Mouse (Mus musculus): ENCODE results near the gene Gm29776. TPM values are rescaled to one million over a fixed set of nuclear protein-coding genes. Genes with fewer than 3 reads are reported as not detected.

Gene Gm29776
- polyA plus RNA-seq, 1 experiment from 2014 or later: 0.03 TPM

- DNase-seq: peak; percentile 76
- Histone ChIP-seq H3K9ac (no peak overlapping the region), H3K27ac (peak overlapping the region; percentile 53), H3K36me3 (peaks cover 72% of the 10 kb centered on the region), H3K4me3 (replicated peaks) (no peak overlapping the region), H3K4me1 (replicated peaks) (peaks cover 57% of the 10 kb centered on the region), H3K4me2 (no peak overlapping the region), H3K27me3 (no peaks in the 10 kb centered on the region), H3K9me3 (replicated peaks) (no peaks in the 10 kb centered on the region)
- 57% methylated on average over 23 of the region's 23 CpGs for WGBS (ENCODE audit: insufficient replicate concordance)
- ATAC-seq (ENCODE audit: low read depth): peak; percentile 43
These were observed 47.8 kb downstream of the Gm29776 start for GRCm38 (mm10) chr14:54650621-54651454.

DNA sequence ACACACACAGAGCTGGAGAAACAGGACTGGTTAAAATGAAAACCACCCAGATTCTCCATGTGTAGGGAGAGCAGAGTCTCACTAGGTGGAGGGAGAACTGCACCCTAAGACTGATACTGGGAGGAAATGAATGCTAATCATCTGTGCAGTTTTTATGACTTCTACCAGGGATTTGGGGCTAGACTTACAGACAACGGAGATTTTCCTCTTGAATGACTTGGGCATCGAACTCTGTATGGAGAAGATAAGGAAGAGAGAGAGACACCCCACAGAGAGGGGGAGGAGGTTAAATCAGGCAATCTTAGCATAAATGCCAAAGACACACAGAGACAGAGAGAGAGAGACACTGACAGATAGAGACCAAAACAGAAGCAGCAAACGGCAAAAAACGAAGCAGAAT, 50.7 kb downstream of the Gm29776 start:
- Histone ChIP-seq H3K4me1 (replicated peaks) (peaks cover 41% of the 10 kb centered on the region), H3K36me3 (peaks cover 87% of the 10 kb centered on the region), H3K4me2 (no peak overlapping the region), H3K27ac (no peak overlapping the region), H3K4me3 (replicated peaks) (no peak overlapping the region), H3K9me3 (replicated peaks) (no peaks in the 10 kb centered on the region), H3K27me3 (no peaks in the 10 kb centered on the region), H3K9ac (no peak overlapping the region)
- no peak for ATAC-seq (ENCODE audit: low read depth)
- WGBS (ENCODE audit: insufficient replicate concordance): 36% methylated on average over 4 of the region's 4 CpGs
- DNase-seq: no peak

DNA sequence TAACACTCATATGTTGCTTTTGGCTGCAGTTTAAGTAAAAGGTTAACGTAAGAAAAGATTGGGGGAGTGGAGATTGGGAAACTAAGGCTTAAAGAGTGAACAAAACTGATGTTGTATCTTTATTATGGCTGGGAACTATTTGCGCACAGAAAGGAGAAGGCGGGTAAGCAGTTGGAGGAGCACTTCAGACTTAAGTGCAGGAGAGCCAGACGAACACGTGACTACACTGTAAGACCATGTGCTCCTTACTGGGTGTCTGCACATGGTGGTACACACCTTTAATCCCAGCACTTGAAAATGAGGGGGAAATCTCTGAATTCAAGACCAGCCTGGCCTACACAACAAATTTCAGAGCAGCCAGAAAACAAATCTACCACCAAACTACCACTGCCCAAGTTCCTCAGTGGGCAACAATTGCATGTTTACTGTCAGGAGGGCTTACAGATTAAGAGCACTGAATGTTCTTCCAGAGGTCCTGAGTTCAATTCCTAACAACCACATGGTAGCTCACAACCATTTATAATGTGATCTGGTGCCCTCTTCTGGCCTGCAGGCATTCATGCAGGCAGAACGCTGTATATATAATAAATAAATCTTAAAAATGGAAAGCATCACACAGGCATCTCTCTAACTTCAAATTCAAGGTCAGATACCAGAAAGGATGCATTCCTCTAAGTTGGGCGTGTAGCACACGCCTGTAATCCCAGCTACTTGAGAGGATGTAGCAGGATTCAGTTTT, 51.6 kb downstream of the Gm29776 start:
- no peaks in the 10 kb centered on the region for H3K27me3 ChIP-seq
- peaks cover 96% of the 10 kb centered on the region for H3K36me3 ChIP-seq
- H3K4me3 ChIP-seq (replicated peaks): no peak overlapping the region
- no peak for ATAC-seq (ENCODE audit: low read depth)
- DNase-seq: no peak
- H3K9me3 ChIP-seq (replicated peaks): no peaks in the 10 kb centered on the region
- no peak overlapping the region for H3K27ac ChIP-seq
- H3K4me2 ChIP-seq: no peak overlapping the region
- no peak overlapping the region for H3K9ac ChIP-seq
- H3K4me1 ChIP-seq (replicated peaks): peaks cover 33% of the 10 kb centered on the region
- 89% methylated on average over 8 of the region's 8 CpGs for WGBS (ENCODE audit: insufficient replicate concordance)

- Histone ChIP-seq H3K4me1 (replicated peaks) (peaks cover 29% of the 10 kb centered on the region), H3K27ac (no peak overlapping the region), H3K27me3 (no peaks in the 10 kb centered on the region), H3K9ac (no peak overlapping the region), H3K9me3 (replicated peaks) (no peaks in the 10 kb centered on the region), H3K4me2 (no peak overlapping the region), H3K4me3 (replicated peaks) (no peak overlapping the region), H3K36me3 (peaks cover 92% of the 10 kb centered on the region)
- ATAC-seq (ENCODE audit: low read depth) (no peak), DNase-seq (no peak)
- 92% methylated on average over 17 of the region's 17 CpGs for WGBS (ENCODE audit: insufficient replicate concordance)
These were observed 52.2 kb downstream of the Gm29776 start for GRCm38 (mm10) chr14:54646455-54646854.

DNA sequence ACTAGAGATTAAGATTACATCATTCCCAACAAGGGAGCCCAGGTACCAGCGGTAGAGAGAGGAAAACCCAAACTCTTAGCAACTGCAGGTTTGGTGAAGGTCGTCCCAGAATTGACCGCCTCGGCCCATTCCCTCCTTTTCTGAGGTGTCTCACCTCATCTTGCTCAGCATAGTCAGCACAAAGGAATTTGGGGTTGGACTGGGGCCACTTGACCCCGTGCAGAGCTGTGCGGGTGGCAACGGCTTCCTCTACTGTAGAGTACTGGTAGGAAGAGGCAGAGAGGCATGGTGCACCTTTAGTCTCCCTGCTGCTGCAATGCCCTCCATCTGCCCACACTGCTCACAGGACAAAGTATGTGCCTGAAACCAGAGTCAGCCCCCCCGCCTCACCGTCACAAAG, 54.3 kb downstream of the Gm29776 start:
- Histone ChIP-seq H3K4me1 (replicated peaks) (peaks cover 18% of the 10 kb centered on the region), H3K9me3 (replicated peaks) (no peaks in the 10 kb centered on the region), H3K27me3 (peaks cover 16% of the 10 kb centered on the region), H3K36me3 (peaks cover 72% of the 10 kb centered on the region), H3K4me3 (replicated peaks) (no peak overlapping the region), H3K4me2 (no peak overlapping the region), H3K9ac (no peak overlapping the region), H3K27ac (no peak overlapping the region)
- ATAC-seq (ENCODE audit: low read depth): no peak
- no peak for DNase-seq
- WGBS (ENCODE audit: insufficient replicate concordance): 92% methylated on average over 9 of the region's 9 CpGs

DNA sequence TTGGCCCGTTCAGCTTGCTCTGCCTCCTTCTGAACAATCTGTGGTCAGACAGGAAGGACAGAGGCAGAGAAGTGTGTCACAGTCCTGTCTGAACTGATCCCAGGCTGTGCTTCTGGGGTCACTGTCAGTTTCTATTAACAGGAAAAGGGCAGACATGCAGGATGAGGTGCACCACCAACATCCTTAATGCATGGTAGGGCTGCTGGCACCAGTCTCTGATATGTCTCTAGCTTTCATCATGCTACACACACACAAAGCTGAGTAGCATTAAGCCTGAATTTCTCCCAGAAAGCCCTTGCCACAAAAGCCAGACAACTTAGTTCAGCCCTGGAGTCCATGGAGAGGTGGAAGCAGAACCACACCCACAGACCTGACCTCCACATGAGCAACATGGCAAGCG, 55.6 kb downstream of the Gm29776 start:
- H3K4me1 ChIP-seq (replicated peaks): peaks cover 12% of the 10 kb centered on the region
- 70% methylated on average over 2 of the region's 2 CpGs for WGBS (ENCODE audit: insufficient replicate concordance)
- H3K27me3 ChIP-seq: peaks cover 20% of the 10 kb centered on the region
- no peak overlapping the region for H3K4me2 ChIP-seq
- no peak overlapping the region for H3K27ac ChIP-seq
- H3K36me3 ChIP-seq: peaks cover 60% of the 10 kb centered on the region
- no peak for DNase-seq
- no peak overlapping the region for H3K9ac ChIP-seq
- H3K9me3 ChIP-seq (replicated peaks): no peaks in the 10 kb centered on the region
- no peak overlapping the region for H3K4me3 ChIP-seq (replicated peaks)
- no peak for ATAC-seq (ENCODE audit: low read depth)

Small RNAs within 50 kb of the gene (microRNA-seq; reads per million reads assigned to microRNA genes)
- gene Mir6948: not detected

Other genes starting within 250 kb of the Gm29776 start
- gene Lrp10, start 234.7 kb downstream of the Gm29776 start, polyA plus RNA-seq (2015; fragmentation: Nextera tagmentation; extraction: Ambion mirVana): 18.4 and 21.2 TPM in 2 replicates
- 0.06 and 0.12 TPM in 2 replicates for gene Rem2, start 222.7 kb downstream of the Gm29776 start, polyA plus RNA-seq (2015; fragmentation: Nextera tagmentation; extraction: Ambion mirVana)
- 41.6 and 48.9 TPM in 2 replicates for gene Prmt5, start 181.3 kb downstream of the Gm29776 start, polyA plus RNA-seq (2015; fragmentation: Nextera tagmentation; extraction: Ambion mirVana)
- 45.6 and 47.5 TPM in 2 replicates for gene Haus4, start 144.2 kb downstream of the Gm29776 start, polyA plus RNA-seq (2015; fragmentation: Nextera tagmentation; extraction: Ambion mirVana)
- 3.9 and 4.4 TPM in 2 replicates for gene Ajuba, start 121.3 kb downstream of the Gm29776 start, polyA plus RNA-seq (2015; fragmentation: Nextera tagmentation; extraction: Ambion mirVana)
- gene 4931414P19Rik, start 92.8 kb downstream of the Gm29776 start, polyA plus RNA-seq (2015; fragmentation: Nextera tagmentation; extraction: Ambion mirVana): 2.7 and 3.0 TPM in 2 replicates
- gene Psmb5, start 80.8 kb downstream of the Gm29776 start, polyA plus RNA-seq (2015; fragmentation: Nextera tagmentation; extraction: Ambion mirVana): 262 and 266 TPM in 2 replicates
- gene Psmb11, start 77.4 kb downstream of the Gm29776 start, polyA plus RNA-seq (2015; fragmentation: Nextera tagmentation; extraction: Ambion mirVana): not detected in 2 replicates
- not detected in 2 replicates for gene Gm17606, start 57.9 kb downstream of the Gm29776 start, polyA plus RNA-seq (2015; fragmentation: Nextera tagmentation; extraction: Ambion mirVana)
- 0.25 and 0.38 TPM in 2 replicates for gene Cdh24, start 57.5 kb downstream of the Gm29776 start, polyA plus RNA-seq (2015; fragmentation: Nextera tagmentation; extraction: Ambion mirVana)
- gene 1700123O20Rik, start 12.6 kb downstream of the Gm29776 start, polyA plus RNA-seq (2015; fragmentation: Nextera tagmentation; extraction: Ambion mirVana): 46.3 and 51.6 TPM in 2 replicates
- gene Acin1, start 11.9 kb downstream of the Gm29776 start, polyA plus RNA-seq (2015; fragmentation: Nextera tagmentation; extraction: Ambion mirVana): 62.5 and 68.7 TPM in 2 replicates
- 3.4 and 3.5 TPM in 2 replicates for gene Cebpe, start 13.3 kb upstream of the Gm29776 start, polyA plus RNA-seq (2015; fragmentation: Nextera tagmentation; extraction: Ambion mirVana)
- 2.1 and 3.6 TPM in 2 replicates for gene Slc7a8, start 83.1 kb upstream of the Gm29776 start, polyA plus RNA-seq (2015; fragmentation: Nextera tagmentation; extraction: Ambion mirVana)
- not detected in 2 replicates for gene Rnf212b, start 115.3 kb upstream of the Gm29776 start, polyA plus RNA-seq (2015; fragmentation: Nextera tagmentation; extraction: Ambion mirVana)
- 2.2 TPM in 2 replicates for gene Homez, start 172.1 kb upstream of the Gm29776 start, polyA plus RNA-seq (2015; fragmentation: Nextera tagmentation; extraction: Ambion mirVana)
- 0.41 and 0.50 TPM in 2 replicates for gene Ppp1r3e, start 178.7 kb upstream of the Gm29776 start, polyA plus RNA-seq (2015; fragmentation: Nextera tagmentation; extraction: Ambion mirVana)
- 0.57 and 0.62 TPM in 2 replicates for gene Bcl2l2, start 184.5 kb upstream of the Gm29776 start, polyA plus RNA-seq (2015; fragmentation: Nextera tagmentation; extraction: Ambion mirVana)
- 0.09 TPM in 1 of 2 replicates, not detected in the other for gene Gm20521, start 184.6 kb upstream of the Gm29776 start, polyA plus RNA-seq (2015; fragmentation: Nextera tagmentation; extraction: Ambion mirVana)
- gene Pabpn1, start 193.7 kb upstream of the Gm29776 start, polyA plus RNA-seq (2015; fragmentation: Nextera tagmentation; extraction: Ambion mirVana): 53.9 and 59.1 TPM in 2 replicates
- gene Slc22a17, start 214.3 kb upstream of the Gm29776 start, polyA plus RNA-seq (2015; fragmentation: Nextera tagmentation; extraction: Ambion mirVana): 2.0 and 2.1 TPM in 2 replicates
- 0.71 TPM in 2 replicates for gene Efs, start 227.3 kb upstream of the Gm29776 start, polyA plus RNA-seq (2015; fragmentation: Nextera tagmentation; extraction: Ambion mirVana)
- gene Il25, start 233.9 kb upstream of the Gm29776 start, polyA plus RNA-seq (2015; fragmentation: Nextera tagmentation; extraction: Ambion mirVana): not detected in 2 replicates
- gene Cmtm5, start 237.4 kb upstream of the Gm29776 start, polyA plus RNA-seq (2015; fragmentation: Nextera tagmentation; extraction: Ambion mirVana): 0.20 TPM in 1 of 2 replicates, not detected in the other